Mouse (Mus musculus) testis, adult 2 months (tissue): ENCODE data around the gene Rhot2.

Experiments used
- CTCF ChIP-seq: fragments of 200-500 bp; IDR thresholded peaks from 2 replicates; pipeline ENCODE4 v1.5.1; 2012; ENCODE audit warnings: low read depth, mild to moderate bottlenecking, inconsistent platforms, low read length, moderate library complexity; ENCODE audit not compliant: control insufficient read depth, insufficient read depth, insufficient replicate concordance
- POLR2A ChIP-seq: fragments of 200-500 bp; IDR thresholded peaks from 2 replicates; pipeline ENCODE4 v1.6.1; 2012; ENCODE audit warnings: low read depth, mild to moderate bottlenecking, inconsistent platforms, low read length, moderate library complexity; ENCODE audit not compliant: control insufficient read depth

DNA sequence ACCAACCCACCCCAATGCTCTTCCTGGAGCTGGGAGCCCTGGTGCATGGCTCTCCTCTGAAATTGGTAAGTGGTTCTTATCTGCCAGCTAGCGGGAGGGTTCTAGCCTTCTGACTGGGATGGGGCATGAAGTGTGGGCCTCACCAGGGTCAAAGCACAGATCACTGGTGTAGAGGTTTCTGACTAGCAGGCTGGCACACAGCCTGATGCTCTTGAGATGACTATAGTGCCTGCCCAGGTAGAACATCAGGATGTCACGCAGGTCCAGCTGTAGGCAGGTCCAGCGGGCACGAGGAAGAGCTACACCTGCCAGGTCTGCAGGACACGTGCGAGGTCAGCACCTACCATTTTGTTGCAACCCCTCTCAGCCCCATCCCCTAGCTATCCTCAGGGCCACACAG lies 15.6 kb upstream of the Rhot2 start:
- no peak for TF ChIP-seq CTCF
- TF ChIP-seq POLR2A: no peak
